Mouse (Mus musculus): ENCODE data around the gene Eng. TPM values are rescaled to one million over a fixed set of nuclear protein-coding genes. Genes with fewer than 3 reads are reported as not detected.

The Eng gene
- polyA plus RNA-seq, 1 experiment from 2014 or later: 25.5 TPM

GRCm38 (mm10) chr2:32673176-32673917, 27.0 kb downstream of the Eng start:
- Histone ChIP-seq H3K9ac (ENCODE audit: low read length) (no peak overlapping the region), H3K4me3 (ENCODE audit: low read depth, low read length) (no peak overlapping the region), H3K27ac (ENCODE audit: low read depth, low read length) (no peak overlapping the region), H3K36me3 (ENCODE audit: control insufficient read depth, insufficient read depth, low read length) (no peaks in the 10 kb centered on the region), H3K4me1 (replicated peaks; ENCODE audit: control insufficient read depth, insufficient read depth, low read length) (no peaks in the 10 kb centered on the region), H3K9me3 (ENCODE audit: control insufficient read depth, low read length) (no peaks in the 10 kb centered on the region), H3K27me3 (ENCODE audit: control insufficient read depth, insufficient read depth, low read length) (no peaks in the 10 kb centered on the region), H3K4me2 (ENCODE audit: low read depth, low read length, severe bottlenecking) (no peak overlapping the region)
- DNase-seq (ENCODE audit: low spot score): no peak
- 88% methylated on average over 16 of the region's 16 CpGs for WGBS
- no peak for ATAC-seq (replicated peaks; ENCODE audit: low FRiP score)

DNA sequence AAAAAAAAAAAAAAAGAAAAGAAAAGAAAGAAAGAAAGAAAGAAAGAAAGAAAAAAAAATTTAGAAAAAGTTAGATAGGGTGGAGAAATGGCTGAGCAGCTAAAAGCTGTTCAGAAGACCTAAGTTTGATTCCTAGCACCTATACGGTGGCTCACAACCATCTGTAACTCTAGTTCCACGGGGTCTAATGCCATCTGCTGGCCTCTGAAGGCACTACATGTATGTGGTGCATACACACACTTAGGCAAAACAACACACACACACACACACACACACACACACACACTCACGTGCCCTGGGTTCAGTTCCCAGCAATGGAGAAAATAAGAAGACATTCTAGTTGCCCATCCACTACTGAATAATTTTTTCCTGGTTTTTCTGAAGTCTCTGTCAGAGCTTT, 30.4 kb downstream of the Eng start:
- 88% methylated on average over 3 of the region's 3 CpGs for WGBS
- no peaks in the 10 kb centered on the region for H3K4me1 ChIP-seq (replicated peaks; ENCODE audit: control insufficient read depth, insufficient read depth, low read length)
- H3K27me3 ChIP-seq (ENCODE audit: control insufficient read depth, insufficient read depth, low read length): no peaks in the 10 kb centered on the region
- no peaks in the 10 kb centered on the region for H3K9me3 ChIP-seq (ENCODE audit: control insufficient read depth, low read length)
- no peak overlapping the region for H3K4me2 ChIP-seq (ENCODE audit: low read depth, low read length, severe bottlenecking)
- DNase-seq (ENCODE audit: low spot score) (no peak), ATAC-seq (replicated peaks; ENCODE audit: low FRiP score) (no peak)
- H3K27ac ChIP-seq (ENCODE audit: low read depth, low read length): no peak overlapping the region
- H3K4me3 ChIP-seq (ENCODE audit: low read depth, low read length): no peak overlapping the region
- no peaks in the 10 kb centered on the region; the same call in 1 of the 2 replicates for H3K36me3 ChIP-seq (ENCODE audit: control insufficient read depth, insufficient read depth, low read length)
- H3K9ac ChIP-seq (ENCODE audit: low read length): no peak overlapping the region

DNA sequence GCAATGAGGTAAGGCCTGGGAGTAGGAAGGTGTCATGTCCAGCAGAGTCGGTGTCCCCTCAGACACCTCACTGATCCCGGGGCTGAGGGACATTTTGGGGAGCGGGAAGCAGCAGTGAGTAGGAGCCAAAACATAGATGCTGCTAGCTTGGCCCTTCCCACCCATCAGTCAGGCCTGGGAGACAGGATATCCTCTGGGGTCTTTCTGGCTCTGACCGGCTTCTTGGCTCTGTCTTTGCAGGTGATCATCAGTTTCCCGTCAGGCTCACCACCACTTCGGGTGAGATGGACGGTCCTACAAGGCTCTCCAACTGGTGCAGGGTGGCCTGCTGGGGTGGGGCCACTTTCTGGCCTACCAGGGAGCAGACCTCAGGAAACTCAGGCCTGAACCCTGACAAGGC, 31.3 kb downstream of the Eng start:
- whole genome bisulfite sequencing: 95% methylated on average over 7 of the region's 7 CpGs
- no peaks in the 10 kb centered on the region for H3K4me1 ChIP-seq (replicated peaks; ENCODE audit: control insufficient read depth, insufficient read depth, low read length)

DNA sequence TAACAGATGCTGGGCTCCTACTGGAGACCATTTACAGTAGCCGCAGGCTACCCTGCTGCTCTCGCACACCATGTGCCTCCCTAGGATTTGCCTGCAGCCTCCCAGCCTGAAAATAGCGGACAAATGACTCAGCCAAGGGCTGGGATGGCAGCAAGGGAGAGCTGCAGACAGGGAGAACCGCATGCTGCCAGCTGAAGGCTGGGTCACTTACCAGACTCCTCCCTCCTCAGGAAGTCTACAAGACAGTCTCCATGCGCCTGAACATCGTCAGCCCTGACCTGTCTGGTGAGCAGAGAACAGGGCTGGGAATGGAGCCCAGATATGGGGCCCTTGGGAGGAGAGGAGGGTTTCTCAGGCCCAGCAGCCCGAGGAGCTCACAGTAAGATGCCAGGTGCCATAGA, 33.7 kb downstream of the Eng start:
- Histone ChIP-seq H3K27me3 (ENCODE audit: control insufficient read depth, insufficient read depth, low read length) (no peaks in the 10 kb centered on the region), H3K9me3 (ENCODE audit: control insufficient read depth, low read length) (no peaks in the 10 kb centered on the region), H3K9ac (ENCODE audit: low read length) (no peak overlapping the region), H3K36me3 (ENCODE audit: control insufficient read depth, insufficient read depth, low read length) (no peaks in the 10 kb centered on the region; the same call in 1 of the 2 replicates), H3K4me2 (ENCODE audit: low read depth, low read length, severe bottlenecking) (no peak overlapping the region), H3K4me3 (ENCODE audit: low read depth, low read length) (no peak overlapping the region), H3K27ac (ENCODE audit: low read depth, low read length) (no peak overlapping the region), H3K4me1 (replicated peaks; ENCODE audit: control insufficient read depth, insufficient read depth, low read length) (no peaks in the 10 kb centered on the region)
- 67% methylated on average over 7 of the region's 7 CpGs for WGBS
- DNase-seq (ENCODE audit: low spot score) (no peak), ATAC-seq (replicated peaks; ENCODE audit: low FRiP score) (no peak)

More for the DNA sequence above, 31.3 kb downstream of the Eng start:
- ATAC-seq (replicated peaks; ENCODE audit: low FRiP score) (no peak), DNase-seq (ENCODE audit: low spot score) (no peak)
- Histone ChIP-seq H3K27me3 (ENCODE audit: control insufficient read depth, insufficient read depth, low read length) (no peaks in the 10 kb centered on the region), H3K9ac (ENCODE audit: low read length) (no peak overlapping the region), H3K4me2 (ENCODE audit: low read depth, low read length, severe bottlenecking) (no peak overlapping the region), H3K27ac (ENCODE audit: low read depth, low read length) (no peak overlapping the region), H3K9me3 (ENCODE audit: control insufficient read depth, low read length) (no peaks in the 10 kb centered on the region), H3K4me3 (ENCODE audit: low read depth, low read length) (no peak overlapping the region), H3K36me3 (ENCODE audit: control insufficient read depth, insufficient read depth, low read length) (no peaks in the 10 kb centered on the region; the same call in 1 of the 2 replicates)

DNA sequence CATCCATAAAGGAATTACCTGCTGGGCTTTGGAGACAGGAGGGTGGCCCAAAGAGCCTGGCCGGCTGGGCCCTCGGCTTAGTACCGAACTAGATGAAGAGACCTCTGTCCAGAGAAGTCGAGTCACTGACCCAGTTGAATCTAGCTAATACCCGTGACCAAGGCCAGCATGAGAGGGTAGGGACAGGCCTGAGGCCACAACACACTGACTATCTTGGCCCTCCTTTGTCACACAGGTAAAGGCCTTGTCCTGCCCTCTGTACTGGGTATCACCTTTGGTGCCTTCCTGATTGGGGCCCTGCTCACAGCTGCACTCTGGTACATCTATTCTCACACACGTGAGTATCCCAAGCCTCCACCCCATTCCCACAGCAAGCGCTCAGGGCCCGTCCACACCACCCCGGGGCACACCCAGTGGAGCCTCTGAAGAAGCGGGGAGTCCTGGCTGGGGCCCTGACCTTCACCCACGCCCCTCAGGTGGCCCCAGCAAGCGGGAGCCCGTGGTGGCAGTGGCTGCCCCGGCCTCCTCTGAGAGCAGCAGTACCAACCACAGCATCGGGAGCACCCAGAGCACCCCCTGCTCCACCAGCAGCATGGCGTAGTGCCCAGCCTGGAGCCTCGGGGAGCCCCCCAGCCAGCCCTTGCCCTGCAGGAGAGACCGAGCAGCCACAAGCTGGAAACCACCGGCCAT, 34.7 kb downstream of the Eng start:
- Histone ChIP-seq H3K27me3 (ENCODE audit: control insufficient read depth, insufficient read depth, low read length) (no peaks in the 10 kb centered on the region), H3K4me2 (ENCODE audit: low read depth, low read length, severe bottlenecking) (no peak overlapping the region), H3K36me3 (ENCODE audit: control insufficient read depth, insufficient read depth, low read length) (no peaks in the 10 kb centered on the region; the same call in 1 of the 2 replicates), H3K9ac (ENCODE audit: low read length) (no peak overlapping the region), H3K9me3 (ENCODE audit: control insufficient read depth, low read length) (no peaks in the 10 kb centered on the region), H3K4me1 (replicated peaks; ENCODE audit: control insufficient read depth, insufficient read depth, low read length) (no peaks in the 10 kb centered on the region), H3K27ac (ENCODE audit: low read depth, low read length) (no peak overlapping the region), H3K4me3 (ENCODE audit: low read depth, low read length) (no peak overlapping the region)
- ATAC-seq (replicated peaks; ENCODE audit: low FRiP score) (no peak), DNase-seq (ENCODE audit: low spot score) (no peak)
- WGBS: 86% methylated on average over 19 of the region's 19 CpGs

GRCm38 (mm10) chr2:32681754-32682153, 35.4 kb downstream of the Eng start:
- no peak for DNase-seq (ENCODE audit: low spot score)
- Histone ChIP-seq H3K36me3 (ENCODE audit: control insufficient read depth, insufficient read depth, low read length) (no peaks in the 10 kb centered on the region; the same call in 1 of the 2 replicates), H3K27ac (ENCODE audit: low read depth, low read length) (no peak overlapping the region), H3K4me1 (replicated peaks; ENCODE audit: control insufficient read depth, insufficient read depth, low read length) (no peaks in the 10 kb centered on the region), H3K9me3 (ENCODE audit: control insufficient read depth, low read length) (no peaks in the 10 kb centered on the region), H3K4me3 (ENCODE audit: low read depth, low read length) (no peak overlapping the region), H3K27me3 (ENCODE audit: control insufficient read depth, insufficient read depth, low read length) (no peaks in the 10 kb centered on the region), H3K4me2 (ENCODE audit: low read depth, low read length, severe bottlenecking) (no peak overlapping the region), H3K9ac (ENCODE audit: low read length) (no peak overlapping the region)
- 65% methylated on average over 6 of the region's 6 CpGs for WGBS
- no peak for ATAC-seq (replicated peaks; ENCODE audit: low FRiP score)

DNA sequence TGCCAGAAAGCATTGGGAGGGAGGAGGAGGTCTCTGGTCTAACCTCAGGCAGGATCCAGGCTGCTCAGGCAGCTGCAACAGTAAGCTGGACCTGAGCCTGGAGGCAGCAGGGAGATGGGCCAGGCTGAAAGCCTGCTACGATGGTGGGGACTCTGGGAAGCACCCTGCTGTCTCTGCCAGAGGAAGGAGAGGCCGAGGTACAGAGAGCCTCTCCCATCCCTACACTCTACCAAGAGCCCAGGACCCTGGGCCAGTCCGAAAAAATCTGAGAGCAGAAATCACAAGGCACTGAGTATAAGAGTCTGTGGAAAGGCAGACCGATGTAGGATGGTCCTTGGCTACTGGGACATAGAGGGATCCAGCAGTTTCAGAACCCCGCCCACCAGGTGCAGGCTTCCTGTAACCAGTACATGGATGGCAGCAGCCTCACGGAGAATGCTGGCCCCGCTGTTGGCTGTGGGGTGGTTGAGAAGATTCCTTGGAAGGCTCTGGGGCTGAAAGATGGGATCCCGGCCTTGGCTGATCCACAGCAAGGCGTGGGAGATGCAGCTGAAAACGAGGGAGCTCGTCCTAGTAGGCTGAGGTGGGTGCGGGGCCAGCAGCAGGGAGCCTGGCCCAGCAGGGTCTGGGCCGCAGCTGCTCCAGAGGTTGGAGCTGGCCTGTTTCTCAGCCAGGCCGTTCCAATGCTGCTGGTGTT, 36.5 kb downstream of the Eng start:
- Histone ChIP-seq H3K9me3 (ENCODE audit: control insufficient read depth, low read length) (no peaks in the 10 kb centered on the region), H3K9ac (ENCODE audit: low read length) (no peak overlapping the region), H3K27me3 (ENCODE audit: control insufficient read depth, insufficient read depth, low read length) (no peaks in the 10 kb centered on the region), H3K4me3 (ENCODE audit: low read depth, low read length) (no peak overlapping the region), H3K4me1 (replicated peaks; ENCODE audit: control insufficient read depth, insufficient read depth, low read length) (no peaks in the 10 kb centered on the region), H3K27ac (ENCODE audit: low read depth, low read length) (no peak overlapping the region), H3K36me3 (ENCODE audit: control insufficient read depth, insufficient read depth, low read length) (no peaks in the 10 kb centered on the region; the same call in 1 of the 2 replicates), H3K4me2 (ENCODE audit: low read depth, low read length, severe bottlenecking) (no peak overlapping the region)
- WGBS: 86% methylated on average over 14 of the region's 14 CpGs
- DNase-seq (ENCODE audit: low spot score) (no peak), ATAC-seq (replicated peaks; ENCODE audit: low FRiP score) (no peak)

DNA sequence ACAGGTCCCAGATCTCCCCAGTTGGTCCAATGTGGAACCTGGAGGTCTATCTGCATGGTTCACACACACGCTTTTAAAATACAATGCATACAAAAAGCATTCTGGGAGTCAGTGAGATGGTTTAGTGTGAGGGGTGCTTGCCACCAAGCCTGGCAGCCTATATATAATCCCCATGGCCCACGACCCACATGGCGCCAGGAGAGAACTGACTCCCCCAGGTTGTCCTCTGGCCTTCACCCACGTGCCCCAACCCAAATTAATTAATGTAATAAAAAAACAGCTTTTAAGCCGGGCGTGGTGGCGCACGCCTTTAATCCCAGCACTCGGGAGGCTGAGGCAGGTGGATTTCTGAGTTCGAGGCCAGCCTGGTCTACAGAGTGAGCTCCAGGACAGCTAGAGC, 37.3 kb downstream of the Eng start:
- Histone ChIP-seq H3K4me3 (ENCODE audit: low read depth, low read length) (no peak overlapping the region), H3K9ac (ENCODE audit: low read length) (no peak overlapping the region), H3K27me3 (ENCODE audit: control insufficient read depth, insufficient read depth, low read length) (no peaks in the 10 kb centered on the region), H3K9me3 (ENCODE audit: control insufficient read depth, low read length) (no peaks in the 10 kb centered on the region), H3K4me2 (ENCODE audit: low read depth, low read length, severe bottlenecking) (no peak overlapping the region), H3K4me1 (replicated peaks; ENCODE audit: control insufficient read depth, insufficient read depth, low read length) (no peaks in the 10 kb centered on the region), H3K27ac (ENCODE audit: low read depth, low read length) (no peak overlapping the region), H3K36me3 (ENCODE audit: control insufficient read depth, insufficient read depth, low read length) (no peaks in the 10 kb centered on the region; the same call in 1 of the 2 replicates)
- WGBS: 93% methylated on average over 10 of the region's 10 CpGs
- no peak for ATAC-seq (replicated peaks; ENCODE audit: low FRiP score)
- no peak for DNase-seq (ENCODE audit: low spot score)
